Mouse (Mus musculus) heart, embryonic 11.5 days (tissue): ENCODE results near the gene Adcy1. TPM values are rescaled to one million over a fixed set of nuclear protein-coding genes. Genes with fewer than 3 reads are reported as not detected.

Source experiments
- ATAC-seq: fragments of 200-750 bp; cut with Nextera tagmentation; replicated peaks from 2 replicates; pipeline ENCODE4 v1.8.0; 2017; ENCODE audit warnings: moderate library complexity; ENCODE audit not compliant: insufficient number of reproducible peaks, low FRiP score, low TSS enrichment
- H3K27ac ChIP-seq: fragments of 300-500 bp; sonication (generic); 2 replicates; pipeline ENCODE4 v1.5.1; 2014; ENCODE audit warnings: mild to moderate bottlenecking, low read depth, low read length
- H3K27me3 ChIP-seq: fragments of 300-500 bp; sonication (generic); 2 replicates; pipeline ENCODE4 v1.6.1; 2014; ENCODE audit warnings: mild to moderate bottlenecking, low read length, mixed read lengths; ENCODE audit not compliant: control insufficient read depth, insufficient read depth
- H3K36me3 ChIP-seq: fragments of 300-500 bp; sonication (generic); 2 replicates; pipeline ENCODE4 v1.6.1; 2014; ENCODE audit warnings: mild to moderate bottlenecking, low read length, moderate library complexity, mixed read lengths; ENCODE audit not compliant: control insufficient read depth, insufficient read depth
- H3K4me1 ChIP-seq: fragments of 300-500 bp; sonication (generic); 2 replicates; pipeline ENCODE4 v1.6.1; 2014; ENCODE audit warnings: low read length; ENCODE audit not compliant: control insufficient read depth, insufficient read depth
- H3K4me2 ChIP-seq: fragments of 300-500 bp; sonication (generic); 2 replicates; pipeline ENCODE4 v1.6.1; 2014; ENCODE audit warnings: mild to moderate bottlenecking, moderate library complexity
- H3K4me3 ChIP-seq: fragments of 300-500 bp; sonication (generic); 2 replicates; pipeline ENCODE4 v1.5.1; 2014; ENCODE audit warnings: low read depth, low read length
- H3K9ac ChIP-seq: fragments of 300-500 bp; sonication (generic); 2 replicates; pipeline ENCODE4 v1.6.1; 2014; ENCODE audit warnings: mild to moderate bottlenecking, low read depth, low read length, moderate library complexity
- H3K9me3 ChIP-seq: fragments of 300-500 bp; sonication (generic); replicated peaks from 2 replicates; pipeline ENCODE4 v1.6.1; 2016; ENCODE audit warnings: low read length; ENCODE audit not compliant: control insufficient read depth
- WGBS: fragments of 180-500 bp; shearing (Covaris S2); extraction: QIAGEN DNeasy Blood & Tissue Kit; methylation state at CpG from one replicate; pipeline ENCODE4 v1.1.7; 2014; ENCODE audit not compliant: insufficient replicate concordance; 5-methylcytosine and 5-hydroxymethylcytosine counted together
- polyA plus RNA-seq: library from polyadenylated mRNA; unstranded; fragments of >200 nt; fragmentation: Nextera tagmentation; extraction: Ambion mirVana; gene quantifications from 2 replicates; pipeline ENCODE4 v1.2.1, GENCODE M21; 2014

Adcy1 gene
- polyA plus RNA-seq, 1 experiment from 2014 or later, result 2.5 TPM

- H3K9ac ChIP-seq, result no peak overlapping the region
- ATAC-seq, result no peak
- H3K4me2 ChIP-seq, result no peak overlapping the region
- no peaks in the 10 kb centered on the region for H3K36me3 ChIP-seq
- H3K4me3 ChIP-seq, result no peak overlapping the region
- WGBS, result 74% methylated on average over 5 of the region's 5 CpGs
- H3K27me3 ChIP-seq, result no peaks in the 10 kb centered on the region
- no peaks in the 10 kb centered on the region for H3K9me3 ChIP-seq
- no peak overlapping the region for H3K27ac ChIP-seq
- H3K4me1 ChIP-seq, result peaks cover 7% of the 10 kb centered on the region; the same call in 1 of the 2 replicates
Observed at GRCm38 (mm10) chr11:7134319-7134718, 71.0 kb downstream of the Adcy1 start.

DNA sequence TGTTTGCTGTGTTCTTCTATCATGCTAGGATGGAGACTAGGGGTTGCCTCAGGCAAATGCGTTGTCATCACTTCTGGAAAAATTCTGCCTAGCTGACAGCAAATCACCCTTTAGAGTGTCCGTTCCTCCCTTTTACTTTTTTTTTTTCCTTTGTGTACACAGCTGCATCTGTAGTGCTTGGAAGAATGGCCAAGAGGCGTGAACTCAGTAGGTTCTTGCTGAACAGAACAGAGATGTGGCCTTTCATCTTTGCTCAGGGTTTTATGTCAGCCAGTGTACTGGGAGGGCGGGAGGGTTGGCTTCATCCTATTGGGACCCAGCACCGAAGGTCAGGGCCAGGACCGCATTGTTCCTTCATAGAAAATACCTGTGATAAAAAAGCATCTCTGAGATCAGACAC is 72.0 kb downstream of the Adcy1 start:
- Histone ChIP-seq H3K4me1 (no peaks in the 10 kb centered on the region), H3K9me3 (no peaks in the 10 kb centered on the region), H3K27ac (no peak overlapping the region), H3K36me3 (no peaks in the 10 kb centered on the region), H3K27me3 (no peaks in the 10 kb centered on the region), H3K4me2 (no peak overlapping the region), H3K4me3 (no peak overlapping the region), H3K9ac (no peak overlapping the region)
- ATAC-seq, result no peak
- 81% methylated on average over 6 of the region's 6 CpGs for WGBS

- H3K27ac ChIP-seq, result no peak overlapping the region
- H3K4me2 ChIP-seq, result no peak overlapping the region
- WGBS, result 85% methylated on average over 9 of the region's 9 CpGs
- ATAC-seq, result no peak
- no peak overlapping the region for H3K9ac ChIP-seq
- H3K4me1 ChIP-seq, result no peaks in the 10 kb centered on the region
- H3K4me3 ChIP-seq, result no peak overlapping the region
- H3K9me3 ChIP-seq, result no peaks in the 10 kb centered on the region
- no peaks in the 10 kb centered on the region for H3K27me3 ChIP-seq
- no peaks in the 10 kb centered on the region for H3K36me3 ChIP-seq
Observed at GRCm38 (mm10) chr11:7135763-7136162, 72.5 kb downstream of the Adcy1 start.

GRCm38 (mm10) chr11:7136246-7136855 is 73.1 kb downstream of the Adcy1 start:
- 94% methylated on average over 5 of the region's 5 CpGs for WGBS
- ATAC-seq, result peak; percentile 57
- no peak overlapping the region for H3K4me3 ChIP-seq

DNA sequence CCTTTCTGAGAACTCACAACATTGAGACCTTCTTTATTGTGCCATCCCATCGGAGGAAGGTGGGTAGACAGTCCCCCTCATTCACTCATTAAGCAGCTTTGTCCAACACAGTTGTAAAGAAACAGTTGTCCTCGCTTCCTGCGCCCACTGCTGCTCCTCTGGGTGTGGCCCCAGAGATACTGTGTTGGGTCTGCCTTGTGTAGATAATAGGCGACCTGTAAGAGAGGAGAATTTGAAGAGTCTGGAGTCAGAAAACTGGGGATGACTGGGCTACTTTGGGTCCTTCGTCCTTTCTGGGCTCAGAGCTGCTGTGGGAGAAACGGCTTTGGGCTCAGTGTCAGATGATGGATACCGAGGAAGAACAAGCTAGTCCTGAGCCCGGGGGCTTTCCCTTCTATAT is 75.1 kb downstream of the Adcy1 start:
- Histone ChIP-seq H3K4me2 (peak overlapping the region; percentile 38), H3K9ac (no peak overlapping the region), H3K36me3 (no peaks in the 10 kb centered on the region), H3K4me3 (no peak overlapping the region), H3K9me3 (no peaks in the 10 kb centered on the region), H3K4me1 (peaks cover 6% of the 10 kb centered on the region), H3K27me3 (no peaks in the 10 kb centered on the region), H3K27ac (peak overlapping the region; percentile 66)
- WGBS, result 77% methylated on average over 8 of the region's 8 CpGs
- peak; percentile 69 for ATAC-seq

More at GRCm38 (mm10) chr11:7136246-7136855, 73.1 kb downstream of the Adcy1 start:
- Histone ChIP-seq H3K9ac (no peak overlapping the region), H3K4me2 (no peak overlapping the region), H3K9me3 (no peaks in the 10 kb centered on the region), H3K27ac (no peak overlapping the region), H3K36me3 (no peaks in the 10 kb centered on the region), H3K27me3 (no peaks in the 10 kb centered on the region), H3K4me1 (no peaks in the 10 kb centered on the region)

GRCm38 (mm10) chr11:7140449-7140848 is 77.2 kb downstream of the Adcy1 start:
- ATAC-seq, result no peak

DNA sequence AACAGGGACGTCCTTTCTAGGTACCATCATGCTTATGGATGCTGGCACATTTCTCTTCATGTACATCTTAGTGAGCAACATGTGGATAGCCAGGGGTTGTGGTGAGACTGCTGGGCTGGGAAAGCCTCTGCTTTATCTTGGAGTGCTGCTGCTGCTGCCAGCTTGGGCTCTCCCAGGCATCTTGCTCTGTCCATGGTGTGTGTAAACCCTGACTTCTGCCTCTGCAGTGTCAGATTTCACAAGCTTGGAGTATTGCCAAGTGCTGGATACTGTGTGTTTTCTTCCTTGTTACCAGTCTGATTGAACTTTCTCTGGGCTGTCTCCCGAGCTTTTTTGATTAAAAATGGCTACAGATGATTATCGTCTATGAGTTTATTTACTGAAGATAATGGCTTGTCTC is 79.4 kb downstream of the Adcy1 start:
- Histone ChIP-seq H3K4me3 (no peak overlapping the region), H3K36me3 (no peaks in the 10 kb centered on the region), H3K9me3 (no peaks in the 10 kb centered on the region), H3K27ac (no peak overlapping the region), H3K4me1 (peaks cover 6% of the 10 kb centered on the region), H3K4me2 (no peak overlapping the region), H3K27me3 (no peaks in the 10 kb centered on the region), H3K9ac (no peak overlapping the region)
- ATAC-seq, result no peak
- 28% methylated on average over 3 of the region's 3 CpGs for WGBS

More at GRCm38 (mm10) chr11:7140449-7140848, 77.2 kb downstream of the Adcy1 start:
- no peaks in the 10 kb centered on the region for H3K27me3 ChIP-seq
- H3K4me2 ChIP-seq, result peak overlapping the region; percentile 34; the same call in 1 of the 2 replicates
- no peaks in the 10 kb centered on the region for H3K36me3 ChIP-seq
- H3K9me3 ChIP-seq, result no peaks in the 10 kb centered on the region
- no peak overlapping the region for H3K27ac ChIP-seq
- 83% methylated on average over 3 of the region's 3 CpGs for WGBS
- H3K9ac ChIP-seq, result no peak overlapping the region
- H3K4me1 ChIP-seq, result peaks cover 6% of the 10 kb centered on the region
- no peak overlapping the region for H3K4me3 ChIP-seq

DNA sequence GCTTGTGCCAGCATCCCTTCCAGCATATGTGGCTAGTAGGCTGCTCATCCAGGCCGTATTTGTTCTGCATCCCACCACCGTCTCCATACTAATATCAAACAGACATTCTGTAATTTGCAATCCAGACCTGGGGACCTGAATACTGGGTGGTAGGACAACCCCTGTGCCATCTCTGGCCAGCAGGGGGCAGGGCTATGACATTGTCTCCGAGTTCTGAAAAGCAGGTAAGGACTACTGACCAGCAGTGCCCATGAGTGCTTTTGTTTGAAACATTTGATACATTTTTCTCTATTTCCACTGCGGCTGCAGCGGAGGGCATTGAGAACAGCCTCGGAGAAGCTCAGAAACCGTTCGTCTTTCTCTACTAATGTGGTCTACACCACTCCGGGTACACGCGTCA is 81.1 kb downstream of the Adcy1 start:
- Histone ChIP-seq H3K4me3 (no peak overlapping the region), H3K9ac (no peak overlapping the region), H3K27ac (no peak overlapping the region), H3K36me3 (no peaks in the 10 kb centered on the region), H3K4me1 (peaks cover 6% of the 10 kb centered on the region), H3K27me3 (no peaks in the 10 kb centered on the region), H3K9me3 (no peaks in the 10 kb centered on the region), H3K4me2 (no peak overlapping the region)
- 80% methylated on average over 11 of the region's 11 CpGs for WGBS
- no peak for ATAC-seq

GRCm38 (mm10) chr11:7145221-7145620 is 81.9 kb downstream of the Adcy1 start:
- WGBS, result 61% methylated on average over 4 of the region's 4 CpGs
- peaks cover 6% of the 10 kb centered on the region for H3K4me1 ChIP-seq

More at GRCm38 (mm10) chr11:7145221-7145620, 81.9 kb downstream of the Adcy1 start:
- Histone ChIP-seq H3K27me3 (no peaks in the 10 kb centered on the region), H3K4me2 (no peak overlapping the region), H3K4me3 (no peak overlapping the region), H3K36me3 (no peaks in the 10 kb centered on the region), H3K27ac (no peak overlapping the region), H3K9ac (no peak overlapping the region), H3K9me3 (no peaks in the 10 kb centered on the region)
- ATAC-seq, result no peak
